Mouse (Mus musculus): ENCODE measurements at regions not wholly inside any gene's neighbourhood (a gene's known extent, or its start where the extent isn't known, plus 50 kb on each side); places are given as distances from the start of the nearest gene placed in this dataset.

- no peak for DNase-seq (ENCODE audit: low read depth, low spot score)
- POLR2A ChIA-PET: no interaction called here
- TF ChIP-seq CTCF (IDR thresholded peaks at IDR 0.05): no peak
- CTCF ChIA-PET: interaction anchor here (1.5 kb wide), 1 partner anchor 30 kb away, joined by 3 read pairs; no protein-coding TSS in a partner anchor
- in situ Hi-C loops (cut with MboI; ENCODE audit: low pct_unique_long_range_greater_than_20kb): no loop called here
- ATAC-seq: no peak
- no peaks in the 10 kb centered on the region for H3K27me3 ChIP-seq
Observed at GRCm38 (mm10) chr14:99709764-99710163, 411.3 kb downstream of the Klf5 start.

GRCm38 (mm10) chr14:99710656-99711177 is 412.2 kb downstream of the Klf5 start:
- no peak for ATAC-seq
- ChIA-PET POLR2A (interaction anchor here (0.5 kb wide), 1 partner anchor 8 kb away, joined by 3 read pairs; no protein-coding TSS in a partner anchor), CTCF (no interaction called here)
- in situ Hi-C loops (cut with MboI; ENCODE audit: low pct_unique_long_range_greater_than_20kb): no loop called here
- no peak for DNase-seq (ENCODE audit: low read depth, low spot score)
- no peaks in the 10 kb centered on the region for H3K27me3 ChIP-seq
- no peak for TF ChIP-seq CTCF (IDR thresholded peaks at IDR 0.05)

- ChIA-PET POLR2A (no interaction called here), CTCF (no interaction called here)
- no peaks in the 10 kb centered on the region for H3K27me3 ChIP-seq
- in situ Hi-C loops (cut with MboI; ENCODE audit: low pct_unique_long_range_greater_than_20kb): no loop called here
- ATAC-seq (no peak), DNase-seq (ENCODE audit: low read depth, low spot score) (no peak)
- no peak for TF ChIP-seq CTCF (IDR thresholded peaks at IDR 0.05)
Observed at GRCm38 (mm10) chr14:99712624-99713023, 414.1 kb downstream of the Klf5 start.

- DNase-seq (ENCODE audit: low read depth, low spot score) (no peak), ATAC-seq (no peak)
- no peak for TF ChIP-seq CTCF (IDR thresholded peaks at IDR 0.05)
- in situ Hi-C loops (cut with MboI; ENCODE audit: low pct_unique_long_range_greater_than_20kb): no loop called here
- CTCF ChIA-PET: no interaction called here
- POLR2A ChIA-PET: no interaction called here
- no peaks in the 10 kb centered on the region for H3K27me3 ChIP-seq
Observed at GRCm38 (mm10) chr14:99713069-99713830, 414.8 kb downstream of the Klf5 start.

GRCm38 (mm10) chr14:99733474-99734199 is 435.1 kb downstream of the Klf5 start:
- in situ Hi-C loops (cut with MboI; ENCODE audit: low pct_unique_long_range_greater_than_20kb): loop anchor here (25.0 kb wide), 1 partner anchor 596 kb away; no protein-coding TSS in a partner anchor
- POLR2A ChIA-PET: no interaction called here
- no peak for ATAC-seq

GRCm38 (mm10) chr14:99734200-99734567 is 435.7 kb downstream of the Klf5 start:
- no peak for ATAC-seq
- ChIA-PET CTCF (no interaction called here), POLR2A (no interaction called here)
- in situ Hi-C loops (cut with MboI; ENCODE audit: low pct_unique_long_range_greater_than_20kb): loop anchor here (25.0 kb wide), 1 partner anchor 597 kb away; no protein-coding TSS in a partner anchor
- no peak for DNase-seq (ENCODE audit: low read depth, low spot score)
- TF ChIP-seq CTCF (IDR thresholded peaks at IDR 0.05): no peak
- no peaks in the 10 kb centered on the region for H3K27me3 ChIP-seq

More at GRCm38 (mm10) chr14:99733474-99734199, 435.1 kb downstream of the Klf5 start:
- CTCF ChIA-PET: no interaction called here
- TF ChIP-seq CTCF (IDR thresholded peaks at IDR 0.05): no peak
- DNase-seq (ENCODE audit: low read depth, low spot score): no peak
- H3K27me3 ChIP-seq: no peaks in the 10 kb centered on the region

GRCm38 (mm10) chr14:99743625-99744297 is 445.3 kb downstream of the Klf5 start:
- in situ Hi-C loops (cut with MboI; ENCODE audit: low pct_unique_long_range_greater_than_20kb): loop anchor here (10.0 to 25.0 kb wide), 2 partner anchors 439 to 606 kb away; no protein-coding TSS in a partner anchor
- POLR2A ChIA-PET: interaction anchor here (0.6 kb wide), 1 partner anchor 28 kb away, joined by 3 read pairs; no protein-coding TSS in a partner anchor
- TF ChIP-seq CTCF (IDR thresholded peaks at IDR 0.05): no peak
- CTCF ChIA-PET: no interaction called here
- no peak for ATAC-seq
- no peak for DNase-seq (ENCODE audit: low read depth, low spot score)
- no peaks in the 10 kb centered on the region for H3K27me3 ChIP-seq

GRCm38 (mm10) chr14:99745209-99745608 is 446.7 kb downstream of the Klf5 start:
- TF ChIP-seq CTCF (IDR thresholded peaks at IDR 0.05): peak; percentile 31
- in situ Hi-C loops (cut with MboI; ENCODE audit: low pct_unique_long_range_greater_than_20kb): loop anchor here (5.0 to 25.0 kb wide), 3 partner anchors 147 to 608 kb away; no protein-coding TSS in a partner anchor
- ATAC-seq (no peak), DNase-seq (ENCODE audit: low read depth, low spot score) (no peak)
- H3K27me3 ChIP-seq: no peaks in the 10 kb centered on the region
- ChIA-PET CTCF (no interaction called here), POLR2A (no interaction called here)

- DNase-seq (ENCODE audit: low read depth, low spot score) (peak; percentile 68), ATAC-seq (peak; percentile 96)
- in situ Hi-C loops (cut with MboI; ENCODE audit: low pct_unique_long_range_greater_than_20kb): loop anchor here (5.0 to 25.0 kb wide), 3 partner anchors 144 to 611 kb away; no protein-coding TSS in a partner anchor
- ChIA-PET POLR2A (no interaction called here), CTCF (no interaction called here)
- TF ChIP-seq CTCF (IDR thresholded peaks at IDR 0.05): no peak
- no peaks in the 10 kb centered on the region for H3K27me3 ChIP-seq
Observed at GRCm38 (mm10) chr14:99748166-99748565, 449.7 kb downstream of the Klf5 start.

Data from Patski (cell line).